Mouse (Mus musculus): ENCODE measurements around the gene Efna3. TPM values are rescaled to one million over a fixed set of nuclear protein-coding genes. Genes with fewer than 3 reads are reported as not detected.

Gene Efna3
- not detected for total RNA-seq (2021)
- long read RNA-seq, experiment 1, result 0 reads
- long read RNA-seq, experiment 2, result 0 reads

DNA sequence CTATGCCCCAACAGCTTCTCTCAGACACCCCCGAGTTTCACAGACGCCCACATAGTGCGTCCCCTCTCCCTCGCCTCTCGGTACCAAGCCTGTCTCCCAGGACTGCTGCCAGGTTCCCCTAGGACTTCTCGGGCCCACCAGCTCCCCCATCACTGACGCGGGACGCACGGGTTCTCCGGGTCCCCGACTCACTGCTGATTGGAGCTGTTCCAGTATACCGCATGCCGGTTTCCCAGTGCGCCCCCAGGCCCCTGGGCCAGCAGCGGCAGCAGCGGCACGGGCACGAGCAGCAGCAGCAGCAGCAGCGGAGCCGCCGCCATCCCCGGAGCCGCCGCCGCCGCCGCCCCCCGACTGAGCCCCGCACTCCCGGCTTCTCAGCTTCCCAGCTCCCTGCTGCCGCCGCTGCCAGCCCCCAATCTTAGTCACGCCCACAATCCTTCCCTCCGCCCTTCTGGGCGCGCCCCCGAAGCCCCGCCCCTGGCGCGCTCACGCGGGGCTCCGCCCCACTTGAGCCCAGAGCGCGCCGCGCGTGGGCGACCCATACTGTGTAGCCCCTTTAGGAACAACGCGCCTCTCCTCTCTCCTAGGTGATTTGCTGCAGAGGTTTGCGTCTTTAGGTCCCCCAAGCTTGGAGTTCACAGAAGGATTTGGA lies at the start of gene Efna3:
Gene Efna3 (minus strand): TSS at position 452 of the 652 bp plus-strand sequence.
- peak; percentile 59 for DNase-seq

DNA sequence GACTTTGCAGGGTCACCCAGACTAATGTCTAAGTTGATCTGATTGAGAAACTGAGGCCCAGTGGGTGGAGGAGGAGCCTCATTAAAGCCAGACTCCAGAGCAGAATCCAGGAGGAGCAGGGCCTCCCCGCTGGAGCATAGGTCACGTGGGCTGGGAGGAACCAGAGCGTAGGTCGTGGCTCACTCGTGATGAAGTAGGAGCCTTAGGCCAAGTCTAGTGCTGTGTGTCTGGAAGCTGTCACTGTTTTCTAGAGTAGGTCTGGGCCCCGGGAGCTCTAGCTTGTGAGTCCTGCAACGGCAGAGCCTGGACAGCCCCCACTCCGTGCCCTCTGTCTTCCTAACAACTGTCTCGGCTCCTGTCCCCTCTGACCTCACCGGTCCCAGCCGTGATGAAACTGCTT lies 44.6 kb upstream of the Efna3 start:
- DNase-seq, result no peak

DNA sequence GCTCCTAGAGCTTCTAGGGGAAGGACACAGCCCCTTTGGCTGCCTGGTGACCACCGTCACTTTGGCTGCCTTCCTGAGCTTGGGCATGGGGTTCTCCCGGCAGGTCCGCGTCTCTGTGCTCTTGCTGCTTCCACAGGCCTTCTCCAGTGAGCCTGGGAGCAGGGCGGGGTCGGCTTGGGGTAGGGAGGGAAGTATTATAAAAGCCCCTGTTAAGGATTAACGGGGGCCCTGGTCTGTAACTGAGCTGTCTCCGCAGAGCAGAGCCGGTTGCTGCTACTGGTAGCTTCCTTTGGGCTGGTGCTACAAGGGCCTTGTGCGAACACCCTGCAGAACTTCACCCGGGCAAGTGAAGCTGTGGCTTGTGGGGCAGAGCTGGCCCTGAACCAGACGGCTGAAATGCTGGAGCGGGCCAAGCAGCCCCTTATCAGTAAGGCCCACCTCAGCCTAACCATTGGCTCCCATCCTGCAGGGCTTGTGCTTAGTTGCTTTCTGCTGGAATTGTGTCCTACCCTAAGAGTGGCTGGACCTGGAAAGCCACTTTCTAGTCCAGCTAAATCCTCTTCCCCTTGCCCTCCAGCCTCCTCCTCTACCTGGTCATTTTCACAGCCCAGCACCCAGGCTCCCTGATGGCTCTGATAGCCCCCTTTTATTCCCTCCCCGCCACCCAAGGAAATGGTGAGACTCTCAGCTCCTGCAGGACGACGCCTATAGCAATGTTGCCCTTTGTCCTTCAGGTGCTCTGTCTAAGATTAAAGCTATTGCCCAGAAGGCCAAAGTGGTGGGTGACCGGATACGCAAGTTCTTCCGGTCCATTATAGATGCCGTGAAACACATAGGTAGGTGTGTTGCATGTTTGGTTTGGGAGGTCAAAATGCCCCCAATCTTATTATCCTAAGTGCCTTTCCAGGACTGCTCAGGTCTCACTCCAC lies 43.0 kb upstream of the Efna3 start:
- DNase-seq, result no peak

DNA sequence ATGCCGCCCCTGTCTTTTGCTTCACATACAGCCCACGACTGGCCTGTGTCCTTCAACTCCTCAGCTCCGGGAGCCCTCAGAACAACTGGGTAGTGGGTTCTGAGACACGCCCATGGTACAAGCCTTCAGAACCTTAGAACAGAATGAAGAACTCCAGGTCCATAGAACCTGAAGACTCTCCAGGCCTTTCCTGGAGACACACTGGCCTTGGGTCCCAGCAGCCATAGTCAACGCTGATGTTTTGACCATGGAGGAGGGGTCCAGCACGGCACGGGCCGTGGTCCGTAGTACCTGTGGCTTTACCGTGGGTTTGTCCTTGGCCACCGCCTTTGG lies 42.4 kb upstream of the Efna3 start, which contains the start of gene Dcst1:
Gene Dcst1 (minus strand): TSS at position 101 of the 333 bp plus-strand sequence.
- DNase-seq, result no peak

DNA sequence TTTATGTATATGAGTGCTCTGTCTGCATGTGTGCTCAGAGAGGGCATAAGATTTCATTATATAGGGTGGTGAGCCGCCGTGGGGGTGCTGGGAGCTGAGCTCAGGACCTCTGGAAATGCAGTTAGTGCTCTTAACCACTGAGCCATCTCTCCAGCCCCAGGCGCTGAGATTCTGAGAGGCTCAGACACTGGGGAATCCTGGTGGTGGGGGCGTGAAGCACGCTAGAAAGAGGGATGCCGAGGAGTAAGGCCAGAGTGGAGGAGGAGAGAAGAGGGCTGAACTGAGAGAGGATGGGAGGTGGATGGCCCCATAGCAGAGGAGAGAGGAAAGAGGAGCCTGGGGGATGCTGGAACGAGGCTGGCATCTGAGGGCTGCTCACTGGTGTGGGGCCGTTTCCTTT lies 41.9 kb upstream of the Efna3 start:
- no peak for DNase-seq

DNA sequence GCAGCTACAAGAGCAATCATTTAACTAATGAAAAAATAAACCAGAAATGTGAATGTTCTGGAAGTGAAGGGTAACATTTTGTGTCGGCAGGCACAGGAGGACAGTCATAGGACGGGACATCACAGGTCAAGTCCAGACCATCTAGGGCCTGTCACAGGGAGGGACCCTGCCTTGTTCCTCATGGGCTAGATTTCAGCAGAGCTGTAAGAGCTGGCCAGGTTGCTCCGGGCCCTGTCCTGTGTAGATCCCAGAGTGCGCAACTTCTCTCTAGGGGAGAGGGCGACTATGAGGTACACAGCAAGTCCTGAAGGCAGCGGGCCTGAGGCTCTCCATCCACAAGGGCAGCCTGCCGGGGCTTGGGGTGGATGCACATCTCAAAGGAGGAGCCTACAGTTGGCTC lies 38.9 kb upstream of the Efna3 start, which contains the start of gene Dcst2:
Gene Dcst2 (plus strand): TSS at position 301 of the 400 bp plus-strand sequence.
- no peak for DNase-seq

DNA sequence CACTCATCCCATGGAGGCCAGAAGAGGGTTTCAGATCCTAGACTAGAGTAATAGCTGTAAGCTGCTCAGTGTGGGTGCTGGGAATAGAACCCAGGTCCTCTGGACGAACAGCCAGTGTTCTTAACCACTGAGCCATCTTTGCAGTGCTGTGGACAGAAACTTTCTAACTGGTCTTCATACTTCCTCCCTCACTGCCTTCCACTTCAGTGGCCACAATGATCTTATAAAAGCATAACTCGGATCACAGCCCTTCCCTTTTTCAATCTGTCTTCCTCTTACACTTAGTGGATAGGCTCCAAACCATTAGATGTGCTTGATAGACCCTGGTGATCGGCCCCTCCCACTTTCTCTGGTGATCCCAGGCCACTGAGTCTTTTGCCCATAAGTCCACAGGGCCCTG lies 37.5 kb upstream of the Efna3 start:
- no peak for DNase-seq

DNA sequence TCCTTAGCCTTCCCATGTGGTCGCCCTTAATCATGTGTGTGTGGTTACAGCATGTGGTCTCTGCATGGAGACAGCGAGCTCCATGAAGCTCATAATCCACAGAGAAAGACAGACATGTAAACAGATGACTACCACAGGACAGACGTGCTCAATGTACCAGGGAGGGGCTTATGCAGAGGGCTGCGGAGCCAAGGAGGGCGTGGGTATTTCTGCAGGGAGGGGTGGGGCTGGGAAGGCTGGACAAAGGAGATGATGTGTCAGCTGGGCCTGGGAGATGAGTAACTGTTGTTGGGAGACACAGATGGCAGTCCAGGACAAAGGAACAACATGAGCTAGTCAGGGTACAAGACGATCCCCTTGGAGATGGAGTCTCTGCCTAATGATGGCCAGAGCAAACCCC lies 36.9 kb upstream of the Efna3 start:
- DNase-seq, result no peak

DNA sequence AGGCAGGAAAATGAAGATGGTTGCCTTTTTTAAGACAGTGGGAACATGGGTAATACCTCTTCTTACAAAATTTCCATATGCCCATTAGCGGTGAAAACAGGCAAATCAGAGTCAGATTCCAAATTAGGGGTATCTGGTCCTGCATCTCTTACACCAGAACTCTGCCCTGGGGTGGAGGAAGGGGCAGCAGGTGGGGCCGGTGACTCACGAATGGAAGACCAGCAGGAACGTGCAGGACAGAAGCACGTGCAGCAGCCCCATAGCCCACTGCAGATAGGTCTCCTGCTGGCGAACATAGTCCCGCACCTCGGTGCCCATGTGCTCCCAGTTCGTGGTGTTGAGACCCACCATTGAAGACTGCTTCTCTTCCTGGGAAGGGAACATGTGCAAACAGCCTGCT lies 33.3 kb upstream of the Efna3 start:
- DNase-seq, result no peak

DNA sequence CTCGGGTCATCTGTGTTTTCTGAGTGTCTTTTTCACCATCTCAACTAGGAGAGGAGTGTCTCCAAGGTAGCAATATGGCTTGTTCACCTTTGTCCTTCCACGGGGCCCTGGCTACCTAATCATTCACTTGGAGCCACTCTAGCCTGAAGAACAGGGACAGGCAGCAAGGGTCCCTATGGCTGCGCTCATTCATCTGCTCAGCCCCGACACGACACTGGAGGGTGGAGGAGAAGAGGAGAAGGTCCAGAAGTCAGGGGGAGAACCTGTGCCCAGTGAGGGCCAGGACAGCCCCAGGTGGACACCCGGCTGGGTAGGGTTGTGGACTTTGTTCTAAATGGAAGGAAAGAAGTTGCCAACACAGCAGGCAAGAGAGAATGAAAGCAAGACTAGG lies 32.7 kb upstream of the Efna3 start:
- no peak for DNase-seq

DNA sequence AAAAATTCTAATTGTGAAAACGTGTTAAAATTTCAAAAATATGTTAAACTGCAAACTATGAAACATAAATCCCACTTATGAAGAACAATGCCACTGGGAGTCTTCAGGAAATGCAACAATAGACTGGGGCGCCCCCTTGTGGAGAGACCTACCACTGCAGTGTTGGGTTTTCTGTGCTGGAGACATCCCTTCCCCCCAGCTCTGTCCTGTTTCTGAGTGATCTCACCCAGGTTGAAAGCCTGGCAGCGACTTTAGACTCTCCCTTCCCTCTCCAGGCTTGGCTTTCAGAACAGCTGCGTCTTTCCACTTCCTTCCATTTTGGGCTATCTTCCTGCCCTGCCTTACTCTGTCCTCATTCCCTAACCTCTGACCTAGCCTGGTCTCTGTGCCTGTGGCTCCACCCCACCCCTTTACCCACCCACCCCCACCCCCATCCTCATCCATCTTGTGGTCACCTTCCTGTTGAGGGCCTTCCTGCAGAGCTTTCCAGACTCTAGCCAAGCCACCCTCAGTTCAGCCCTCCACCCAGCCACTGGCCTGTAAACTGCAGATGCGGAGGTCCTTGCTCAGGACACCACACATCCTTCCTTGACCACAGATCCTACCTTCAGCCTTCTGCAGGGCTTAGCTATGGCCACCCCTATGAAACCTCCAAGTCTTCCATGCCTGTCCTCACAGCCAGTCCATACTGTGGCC lies 32.2 kb upstream of the Efna3 start:
- peak; percentile 89 for DNase-seq

DNA sequence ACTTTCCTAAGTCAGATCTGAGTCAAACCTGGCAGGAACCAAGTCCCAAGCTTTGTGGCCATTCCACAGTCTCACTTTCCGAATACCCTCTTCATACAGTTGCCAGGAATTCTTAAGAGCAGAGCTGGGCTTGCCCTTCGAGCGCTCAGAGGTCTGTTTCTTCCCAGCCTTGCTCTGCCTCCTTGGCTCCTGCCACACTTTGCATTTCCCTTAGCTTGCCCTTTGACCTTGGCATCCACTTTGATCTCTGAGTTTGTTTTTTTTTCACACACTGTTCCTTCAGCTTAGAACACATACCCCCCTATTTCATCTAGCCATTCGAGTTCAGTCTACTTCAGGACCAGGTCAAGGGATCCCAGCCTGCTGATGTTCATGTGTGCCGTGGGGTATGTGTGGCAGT lies 28.5 kb upstream of the Efna3 start:
- no peak for DNase-seq

DNA sequence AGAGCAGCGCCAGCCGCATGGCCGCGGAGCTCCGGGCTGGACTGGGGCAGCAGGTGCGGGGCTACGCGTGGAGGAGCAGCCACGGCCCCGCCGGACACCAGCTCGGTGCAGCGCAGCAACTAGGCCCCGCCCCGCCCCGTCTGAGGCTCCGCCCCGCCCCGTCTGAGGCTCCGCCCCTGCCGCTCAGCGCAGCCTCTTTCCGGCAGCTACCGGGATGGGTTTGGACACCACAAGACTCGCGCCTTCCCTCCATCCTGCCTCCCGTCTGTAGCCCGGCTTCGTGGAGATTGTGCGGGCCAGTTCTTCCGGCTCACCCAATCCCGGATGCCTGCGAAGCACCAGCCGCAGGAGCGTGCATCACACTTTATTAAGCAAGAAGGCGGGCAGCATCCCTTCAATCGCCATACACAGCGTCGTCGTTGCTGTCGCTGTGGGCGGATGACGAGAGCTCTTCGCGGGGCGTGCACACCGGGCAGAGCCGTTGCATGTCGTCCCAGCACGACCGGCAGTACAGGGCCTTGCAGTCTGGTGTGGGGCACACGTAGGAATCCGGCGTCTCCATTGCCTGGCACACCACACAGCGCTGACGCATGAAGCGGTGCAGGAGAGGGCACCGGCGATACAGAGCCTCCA lies 27.2 kb upstream of the Efna3 start, which contains the start of gene Adam15:
Gene Adam15 (minus strand): TSS at position 128 of the 633 bp plus-strand sequence.
- DNase-seq, result peak; percentile 93

DNA sequence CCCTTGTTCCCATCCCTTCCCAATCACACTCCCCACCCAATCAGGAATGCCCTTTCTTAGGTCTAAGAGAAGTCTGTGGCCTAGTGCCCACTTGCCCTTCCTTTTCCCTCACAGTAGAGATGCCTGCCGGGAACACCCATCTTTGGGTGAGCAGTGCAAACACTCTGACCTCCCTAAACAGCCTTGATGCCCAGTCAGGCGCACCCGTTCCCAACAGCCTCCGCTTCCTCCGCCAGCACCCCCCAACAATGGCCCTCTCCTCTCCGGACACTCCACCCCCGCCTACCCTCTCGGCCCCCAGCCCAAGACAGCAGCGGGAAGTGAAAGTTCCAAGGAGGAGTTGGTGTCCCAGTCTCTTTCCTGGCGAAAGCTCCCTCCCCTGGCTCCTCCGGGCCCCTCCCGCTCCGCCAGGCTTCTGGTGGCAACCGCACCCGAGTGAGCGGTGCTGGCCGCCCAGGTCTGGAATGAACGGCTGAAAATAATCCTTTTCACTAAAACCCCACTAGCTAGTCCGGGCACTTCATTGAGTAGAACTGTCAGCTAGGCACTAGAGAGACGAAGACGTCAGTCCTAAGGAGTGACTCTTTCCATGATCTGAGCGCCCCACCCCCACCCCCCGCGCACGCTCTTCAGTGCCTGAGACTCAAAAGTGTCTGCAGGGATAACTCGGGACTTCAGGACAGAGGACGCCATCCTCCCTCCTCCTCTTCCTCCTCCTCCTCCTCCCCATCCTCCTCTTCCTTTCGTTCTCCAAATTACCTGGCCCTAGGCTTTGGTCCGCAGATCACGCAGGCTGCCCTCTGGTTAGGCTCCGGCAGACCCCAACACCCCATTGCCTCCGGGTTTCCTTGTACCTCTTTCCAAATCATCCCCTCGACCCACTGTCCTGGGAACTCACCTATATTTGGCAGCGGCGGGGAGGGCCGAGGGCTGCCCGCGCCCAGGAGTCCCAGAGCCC lies 26.4 kb upstream of the Efna3 start:
- peak; percentile 52 for DNase-seq

DNA sequence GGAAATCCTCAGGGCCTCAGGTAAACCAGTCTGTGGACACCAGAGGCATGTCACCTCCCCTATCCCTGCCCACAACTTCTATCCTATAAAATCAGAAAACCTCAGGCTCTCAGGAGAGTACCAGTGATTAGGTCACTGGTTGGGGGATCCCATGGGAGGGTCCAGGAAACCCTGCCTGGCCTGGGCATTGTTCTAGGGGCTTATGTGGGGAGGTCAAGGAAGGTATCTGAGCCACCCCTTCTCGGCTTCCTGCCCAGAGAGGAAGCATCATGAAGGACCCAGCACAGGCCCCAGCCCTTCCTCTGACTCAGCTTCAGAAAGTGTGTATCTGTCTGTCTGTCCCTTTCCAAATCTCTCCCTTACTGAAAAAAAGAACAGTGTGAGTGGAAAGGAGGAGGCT lies 25.2 kb upstream of the Efna3 start:
- DNase-seq, result no peak

DNA sequence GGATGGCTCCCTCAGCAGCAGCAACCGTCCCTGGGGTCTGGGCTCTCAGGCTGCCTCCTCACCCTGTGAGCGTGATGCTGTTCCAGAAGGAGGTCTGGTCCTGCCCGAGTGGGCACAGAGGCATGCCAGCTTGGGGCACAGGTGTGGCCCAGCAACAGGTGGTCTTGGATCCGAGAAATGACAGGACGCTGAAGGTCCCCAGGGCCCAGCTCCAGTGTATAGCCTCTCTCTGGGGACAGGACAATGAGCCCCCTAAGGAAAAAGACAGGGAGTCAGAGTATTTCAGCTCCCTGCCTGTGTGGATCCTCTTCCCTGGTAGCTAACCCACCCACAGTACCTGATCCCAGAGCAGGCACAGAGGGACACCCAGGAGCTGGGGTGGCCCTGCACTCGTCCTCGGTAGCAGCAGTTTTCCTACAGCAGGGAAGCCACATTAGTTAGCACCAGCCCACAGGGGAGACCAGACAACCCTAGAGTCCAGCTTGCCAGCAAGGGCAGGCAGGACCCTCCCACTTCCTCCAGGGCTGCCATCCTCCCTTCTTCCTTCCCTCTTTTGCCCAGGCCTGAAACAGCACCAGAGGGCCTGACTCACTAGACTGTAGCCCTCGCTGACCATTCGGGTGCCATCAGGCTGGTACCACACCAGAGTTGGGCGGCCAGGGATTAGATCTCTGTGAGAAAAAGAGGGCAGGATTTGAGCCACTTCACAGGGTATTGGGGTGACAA lies 24.2 kb upstream of the Efna3 start:
- DNase-seq, result no peak

DNA sequence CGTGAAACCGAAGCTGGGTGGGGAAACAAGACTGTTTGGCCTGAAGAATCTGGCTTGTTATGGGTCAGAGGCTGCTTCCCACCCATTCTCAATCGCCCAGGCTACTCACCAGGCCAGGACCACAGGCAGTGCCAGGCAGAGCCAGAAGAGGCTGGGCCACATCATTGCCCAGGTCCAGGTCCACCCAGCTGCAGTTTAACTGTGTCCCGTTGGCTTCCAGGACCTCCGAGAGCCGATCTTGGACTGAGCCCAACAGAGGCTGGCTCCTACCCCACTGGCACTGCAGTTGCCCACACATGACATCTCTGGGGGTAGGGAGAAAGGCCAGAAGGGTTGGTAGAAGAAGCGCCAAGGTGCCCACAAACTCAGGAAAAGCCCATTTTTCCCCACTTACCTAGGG lies 20.5 kb upstream of the Efna3 start:
- no peak for DNase-seq

DNA sequence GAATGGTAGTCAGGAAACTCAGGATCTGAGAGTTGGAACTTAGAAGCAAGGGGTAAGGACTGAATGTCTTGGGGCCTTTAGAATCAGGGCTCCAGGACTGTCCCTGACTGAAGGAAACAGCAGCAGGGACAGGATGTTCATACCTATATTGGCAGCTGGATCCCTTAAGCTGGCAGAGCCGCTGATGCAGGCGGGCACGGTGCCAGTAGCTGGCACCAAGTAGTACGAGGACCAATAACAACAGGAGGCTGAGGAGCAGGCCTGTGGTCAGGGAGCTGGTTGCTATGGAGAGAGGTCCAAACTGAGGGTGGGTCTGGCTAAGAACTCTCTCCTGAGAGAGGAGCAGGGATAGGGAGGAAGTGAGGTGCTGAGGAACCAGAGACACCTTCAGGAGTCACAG lies 19.0 kb upstream of the Efna3 start:
- DNase-seq, result no peak

DNA sequence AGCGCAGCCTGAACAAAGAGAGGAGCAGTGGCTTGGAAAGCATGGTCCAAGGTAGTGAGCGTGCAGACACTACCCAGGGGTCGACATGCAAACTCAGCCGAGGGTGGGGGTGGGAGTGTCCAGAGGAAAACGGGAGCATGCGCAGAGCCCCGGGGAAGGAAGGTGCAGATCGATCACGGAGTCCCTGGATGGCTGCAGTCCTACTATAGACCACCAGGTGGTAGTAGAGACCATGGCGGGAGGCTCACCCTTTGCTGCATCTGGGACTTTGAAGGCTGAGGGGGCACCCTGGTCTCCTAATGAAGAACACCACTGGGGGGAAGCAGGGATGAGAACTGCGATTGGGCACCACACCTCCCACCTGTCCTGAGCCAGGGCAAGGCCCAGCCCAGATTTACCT lies 17.7 kb upstream of the Efna3 start:
- peak; percentile 81 for DNase-seq

DNA sequence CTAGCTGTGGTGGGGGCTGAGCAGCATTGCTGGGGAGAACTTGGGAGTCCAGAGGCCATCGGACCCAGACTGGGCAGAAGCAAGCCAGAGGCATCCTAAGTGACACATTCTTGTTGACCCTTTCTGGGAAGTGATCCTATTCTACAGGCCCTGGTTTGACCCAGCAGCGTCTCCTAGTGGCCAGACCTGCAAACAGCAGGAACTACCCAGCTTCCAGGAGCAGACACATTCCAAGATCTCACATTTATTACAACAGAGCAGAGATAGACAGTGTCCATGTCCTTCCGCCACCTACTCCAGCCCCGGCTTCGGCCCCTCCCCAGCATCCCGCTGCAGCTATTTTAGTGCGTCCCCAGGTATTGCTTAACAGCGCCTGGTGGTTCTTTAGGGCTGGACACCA lies 16.7 kb upstream of the Efna3 start:
- DNase-seq, result peak; percentile 70

All from gastrocnemius, postnatal 10 days (tissue).